Mouse (Mus musculus): ENCODE results near the gene Arid4a. TPM values are rescaled to one million over a fixed set of nuclear protein-coding genes. Genes with fewer than 3 reads are reported as not detected.
A peak's percentile ranks its signal among the peaks of the same experiment; 100 is the strongest.

The Arid4a gene
- total RNA-seq, 2 experiments from 2014 or later: 14.0 to 15.5 TPM

GRCm38 (mm10) chr12:71136974-71137491 lies 121.2 kb downstream of the Arid4a start:
- intact Hi-C loops (cut with DNase I): loop anchor here (5.0 kb wide), 1 partner anchor 170 kb away; no protein-coding TSS in a partner anchor
- peak; percentile 85 to 90 for DNase-seq

GRCm38 (mm10) chr12:71137686-71138085 lies 121.9 kb downstream of the Arid4a start:
- DNase-seq: no peak
- intact Hi-C loops (cut with DNase I): loop anchor here (5.0 kb wide), 1 partner anchor 170 kb away; no protein-coding TSS in a partner anchor

DNA sequence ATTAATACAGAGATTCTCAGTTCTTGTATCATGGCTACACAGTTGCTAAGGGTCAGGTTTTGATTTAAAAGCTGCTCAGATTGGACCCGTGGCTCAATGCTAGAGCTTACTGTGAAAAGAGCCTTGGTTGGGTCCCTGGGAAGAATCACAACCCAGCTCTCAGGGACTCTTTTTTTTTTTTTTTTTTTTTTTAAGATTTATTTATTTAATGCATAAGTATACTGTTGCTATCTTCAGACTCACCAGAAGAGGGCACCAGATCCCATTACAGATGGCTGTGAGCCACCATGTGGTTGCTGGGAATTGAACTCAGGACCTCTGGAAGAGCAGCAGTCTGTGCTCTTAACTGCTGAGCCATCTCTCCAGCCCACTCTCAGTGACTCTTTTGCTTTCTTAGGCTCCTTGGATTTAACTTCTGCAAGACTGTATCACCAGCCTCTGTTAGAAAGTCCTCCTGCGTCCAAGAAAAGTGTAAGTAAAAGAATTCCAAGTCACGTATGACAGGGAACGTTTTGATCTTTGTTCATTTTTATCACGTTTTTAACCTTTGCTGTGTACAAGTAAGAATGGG lies 123.6 kb downstream of the Arid4a start:
- peak in 1 of 2 experiments; percentile 14 for DNase-seq
- intact Hi-C loops (cut with DNase I): loop anchor here (5.0 kb wide), 1 partner anchor 172 kb away; no protein-coding TSS in a partner anchor

- intact Hi-C loops (cut with DNase I): no loop called here
Observed at GRCm38 (mm10) chr12:71141189-71141588, 125.4 kb downstream of the Arid4a start.

GRCm38 (mm10) chr12:71147641-71148040 lies 131.9 kb downstream of the Arid4a start:
- DNase-seq: peak; percentile 38 to 65
- intact Hi-C loops (cut with DNase I): no loop called here

More at GRCm38 (mm10) chr12:71141189-71141588, 125.4 kb downstream of the Arid4a start:
- DNase-seq: no peak

Other genes starting within 250 kb of the Arid4a start
- gene Frmd6, start 190.5 kb upstream of the Arid4a start, total RNA-seq (2021): 10 to 100 TPM; 44.5 to 51.4 TPM
- gene Actr10, start 78.1 kb upstream of the Arid4a start, total RNA-seq (2021): 100 to 1,000 TPM; 166 to 172 TPM
- 100 to 1,000 TPM; 238 to 252 TPM for gene Psma3, start 41.4 kb upstream of the Arid4a start, total RNA-seq (2021)
- 1 to 10 TPM in 1 of 2 experiments, under 1 TPM in 1; 0.50 to 1.8 TPM for gene Tomm20l, start 95.4 kb downstream of the Arid4a start, total RNA-seq (2021)
- 10 to 100 TPM; 41.4 to 43.5 TPM for gene Timm9, start 120.7 kb downstream of the Arid4a start, total RNA-seq (2021)
- 1 to 10 TPM; 4.0 to 4.8 TPM for gene 2700049A03Rik, start 120.9 kb downstream of the Arid4a start, total RNA-seq (2021)